Mouse (Mus musculus): ENCODE results near the gene Zfp410.

DNA sequence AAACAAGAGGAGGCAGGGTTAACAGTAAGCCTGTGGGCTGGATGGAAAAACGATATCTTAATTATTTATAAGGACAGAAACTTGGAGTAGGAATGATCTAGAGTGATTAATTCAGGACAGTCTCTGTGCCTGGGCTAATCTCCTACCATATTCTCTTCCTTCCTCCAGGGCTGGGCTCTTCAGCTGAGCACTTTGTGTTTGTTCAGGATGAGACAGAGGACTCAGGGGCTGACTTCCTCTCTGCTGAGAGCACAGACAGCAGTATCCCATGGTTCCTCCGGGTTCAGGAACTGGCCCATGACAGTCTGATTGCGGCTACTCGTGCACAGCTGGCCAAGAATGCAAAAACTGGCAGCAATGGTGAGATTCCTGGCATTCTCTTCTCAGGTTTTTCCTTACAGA is 10.5 kb downstream of the Zfp410 start:
- no peak for TF ChIP-seq CTCF (IDR thresholded peaks at IDR 0.05; ENCODE audit: low read depth)
- no peak for TF ChIP-seq EP300 (IDR thresholded peaks at IDR 0.05; ENCODE audit: low read depth)
